Mouse (Mus musculus) E14TG2a.4 (cell line): ENCODE data around the gene Rmi1.

ENCODE experiments used
- CTCF ChIP-seq: conservative IDR thresholded peaks from 2 replicates; pipeline ENCODE4 v1.5.1; 2014; ENCODE audit warnings: low read length
- NANOG ChIP-seq: IDR thresholded peaks from 2 replicates; pipeline ENCODE4 v1.6.1; 2014; ENCODE audit warnings: borderline replicate concordance, low read length, mixed read lengths

- TF ChIP-seq CTCF (no peak), NANOG (no peak)
These were observed at the start of gene Rmi1 for GRCm38 (mm10) chr13:58402003-58402743.
